Mouse (Mus musculus) inflammation-experienced regulatory T-cells (primary cell): ENCODE measurements around the gene BC100530. TPM values are rescaled to one million over a fixed set of nuclear protein-coding genes. Genes with fewer than 3 reads are reported as not detected.

Experiments used
- polyA plus RNA-seq, 2 experiments: library from polyadenylated mRNA; unstranded; fragments of 100-300 nt; shearing (Covaris generic); gene quantifications; one replicate each; pipeline ENCODE4 v1.2.1; 2017

BC100530 gene
- polyA plus RNA-seq: not detected

GRCm38 (mm10) chr16:36367648-36368047, at the start of gene BC100530:
Gene BC100530 (minus strand): TSS chr16:36367748.

GRCm38 (mm10) chr16:36408357-36408756, 40.8 kb upstream of the BC100530 start, which contains the start of gene Stfa2:
Gene Stfa2 (minus strand): TSS chr16:36408457.

GRCm38 (mm10) chr16:36334232-36334631, 33.3 kb downstream of the BC100530 start, which contains the start of gene BC117090:
Gene BC117090 (minus strand): TSS chr16:36334332.

Other genes with a start within 250 kb of the BC100530 start
- gene Csta1, start 236.5 kb downstream of the BC100530 start, polyA plus RNA-seq: under 1 TPM in 1 of 2 experiments, not detected in 1; 0.94 TPM
- not detected for gene Stfa2l1, start 210.9 kb downstream of the BC100530 start, polyA plus RNA-seq
- gene Gm5483, start 183.5 kb downstream of the BC100530 start, polyA plus RNA-seq: not detected
- not detected for gene Gm5416, start 157.3 kb downstream of the BC100530 start, polyA plus RNA-seq
- under 1 TPM in 1 of 2 experiments, not detected in 1; 0.76 TPM for gene 2010005H15Rik, start 146.3 kb downstream of the BC100530 start, polyA plus RNA-seq
- not detected for gene Stfa1, start 90.8 kb downstream of the BC100530 start, polyA plus RNA-seq
- gene BC117090, start 33.4 kb downstream of the BC100530 start, polyA plus RNA-seq: not detected
- gene Stfa2, start 40.7 kb upstream of the BC100530 start, polyA plus RNA-seq: not detected
- 1 to 10 TPM in 1 of 2 experiments, not detected in 1; 2.3 TPM for gene Stfa3, start 87.6 kb upstream of the BC100530 start, polyA plus RNA-seq
- gene Casr, start 194.4 kb upstream of the BC100530 start, polyA plus RNA-seq: under 1 TPM; 0.08 to 0.67 TPM